Mouse (Mus musculus) brown adipose tissue, adult 24 weeks (tissue): ENCODE measurements around the gene Adarb2. TPM values are rescaled to one million over a fixed set of nuclear protein-coding genes. Genes with fewer than 3 reads are reported as not detected.

ENCODE experiments used
- H3K27ac ChIP-seq: fragments of 200-500 bp; replicated peaks from 2 replicates; pipeline ENCODE4 v1.5.1; 2012; ENCODE audit warnings: low read depth, mild to moderate bottlenecking, low read length
- H3K4me1 ChIP-seq: fragments of 200-500 bp; 2 replicates; pipeline ENCODE4 v1.6.1; 2012; ENCODE audit warnings: low read length, mixed read lengths; ENCODE audit not compliant: control insufficient read depth, insufficient read depth, insufficient read length
- H3K4me3 ChIP-seq: fragments of 200-500 bp; 2 replicates; pipeline ENCODE4 v1.5.1; 2012; ENCODE audit warnings: low read depth, mild to moderate bottlenecking, low read length, moderate library complexity; ENCODE audit not compliant: insufficient read depth
- polyA plus RNA-seq: library from polyadenylated mRNA; stranded (reverse); fragments of >200 nt; gene quantifications from 2 replicates; pipeline ENCODE4 v1.2.4, GENCODE M21; 2012; ENCODE audit not compliant: missing spikeins, insufficient read depth, insufficient read length

The Adarb2 gene
- not detected in 2 replicates for polyA plus RNA-seq

- Histone ChIP-seq H3K27ac (no peak within 1 kb of the TSS), H3K4me1 (no peaks in the 10 kb centered on the region), H3K4me3 (no peak within 1 kb of the TSS)
These were observed at the start of gene Adarb2 for GRCm38 (mm10) chr13:8202681-8203476. Gene Adarb2 (plus strand): TSS chr13:8202866.

- Histone ChIP-seq H3K4me1 (no peaks in the 10 kb centered on the region), H3K27ac (no peak overlapping the region), H3K4me3 (no peak overlapping the region)
These were observed 28.9 kb upstream of the Adarb2 start for GRCm38 (mm10) chr13:8173800-8174199.

GRCm38 (mm10) chr13:8191977-8192376 is 10.7 kb upstream of the Adarb2 start:
- Histone ChIP-seq H3K27ac (no peak overlapping the region), H3K4me3 (no peak overlapping the region), H3K4me1 (no peaks in the 10 kb centered on the region)

- no peaks in the 10 kb centered on the region for H3K4me1 ChIP-seq
- H3K4me3 ChIP-seq: no peak overlapping the region
- H3K27ac ChIP-seq: no peak overlapping the region
These were observed 3.3 kb upstream of the Adarb2 start for GRCm38 (mm10) chr13:8199186-8199880.

GRCm38 (mm10) chr13:8203477-8203813 is 779 bp downstream of the Adarb2 start:
- H3K4me3 ChIP-seq: no peak overlapping the region
- H3K27ac ChIP-seq: no peak overlapping the region
- no peaks in the 10 kb centered on the region for H3K4me1 ChIP-seq

GRCm38 (mm10) chr13:8207337-8207736 is 4.7 kb downstream of the Adarb2 start:
- Histone ChIP-seq H3K4me1 (no peaks in the 10 kb centered on the region), H3K27ac (no peak overlapping the region), H3K4me3 (no peak overlapping the region)

GRCm38 (mm10) chr13:8210776-8211175 is 8.1 kb downstream of the Adarb2 start:
- H3K27ac ChIP-seq: no peak overlapping the region
- no peak overlapping the region for H3K4me3 ChIP-seq
- no peaks in the 10 kb centered on the region for H3K4me1 ChIP-seq

GRCm38 (mm10) chr13:8238871-8239270 is 36.2 kb downstream of the Adarb2 start:
- Histone ChIP-seq H3K4me3 (no peak overlapping the region), H3K27ac (no peak overlapping the region), H3K4me1 (no peaks in the 10 kb centered on the region)

- Histone ChIP-seq H3K4me3 (no peak overlapping the region), H3K27ac (no peak overlapping the region), H3K4me1 (no peaks in the 10 kb centered on the region)
These were observed 45.5 kb downstream of the Adarb2 start for GRCm38 (mm10) chr13:8248016-8248667.

GRCm38 (mm10) chr13:8272158-8272945 is 69.7 kb downstream of the Adarb2 start:
- H3K27ac ChIP-seq: no peak overlapping the region
- H3K4me3 ChIP-seq: no peak overlapping the region
- H3K4me1 ChIP-seq: no peaks in the 10 kb centered on the region

GRCm38 (mm10) chr13:8283116-8283515 is 80.5 kb downstream of the Adarb2 start:
- Histone ChIP-seq H3K4me1 (no peaks in the 10 kb centered on the region), H3K4me3 (no peak overlapping the region), H3K27ac (no peak overlapping the region)

- Histone ChIP-seq H3K4me1 (no peaks in the 10 kb centered on the region), H3K27ac (no peak overlapping the region), H3K4me3 (no peak overlapping the region)
These were observed 113.9 kb downstream of the Adarb2 start for GRCm38 (mm10) chr13:8316347-8317141.

GRCm38 (mm10) chr13:8333589-8334455 is 131.2 kb downstream of the Adarb2 start:
- Histone ChIP-seq H3K4me1 (no peaks in the 10 kb centered on the region), H3K27ac (no peak overlapping the region), H3K4me3 (no peak overlapping the region)
